Mouse (Mus musculus) C2C12 (cell line): ENCODE data around the gene Tsfm.

Source experiments
- CEBPB ChIP-seq: IDR thresholded peaks from one replicate; pipeline ENCODE4 v1.6.1; 2011; ENCODE audit warnings: low read depth, mild to moderate bottlenecking, control low read depth, moderate library complexity
- CTCF ChIP-seq: IDR thresholded peaks from one replicate; pipeline ENCODE4 v1.5.1; 2011; ENCODE audit not compliant: control insufficient read depth, insufficient read depth, insufficient read length
- FOSL1 ChIP-seq: IDR thresholded peaks from one replicate; pipeline ENCODE4 v1.8.0; 2011; ENCODE audit warnings: mild to moderate bottlenecking, low read length; ENCODE audit not compliant: poor library complexity, insufficient read depth, severe bottlenecking
- MAX ChIP-seq: IDR thresholded peaks from one replicate; pipeline ENCODE4 v1.6.1; 2011; ENCODE audit warnings: mild to moderate bottlenecking, control low read depth
- MYOD1 ChIP-seq: IDR thresholded peaks from one replicate; pipeline ENCODE4 v1.6.1; 2011; ENCODE audit warnings: low read depth; ENCODE audit not compliant: control insufficient read depth, insufficient read length
- MYOG ChIP-seq: IDR thresholded peaks from one replicate; pipeline ENCODE4 v1.6.1; 2011; ENCODE audit not compliant: control insufficient read depth, insufficient read length; ENCODE audit errors: extremely low read depth
- USF1 ChIP-seq: IDR thresholded peaks from one replicate; pipeline ENCODE4 v1.6.1; 2011; ENCODE audit warnings: low read depth, mild to moderate bottlenecking, control low read depth, moderate library complexity

DNA sequence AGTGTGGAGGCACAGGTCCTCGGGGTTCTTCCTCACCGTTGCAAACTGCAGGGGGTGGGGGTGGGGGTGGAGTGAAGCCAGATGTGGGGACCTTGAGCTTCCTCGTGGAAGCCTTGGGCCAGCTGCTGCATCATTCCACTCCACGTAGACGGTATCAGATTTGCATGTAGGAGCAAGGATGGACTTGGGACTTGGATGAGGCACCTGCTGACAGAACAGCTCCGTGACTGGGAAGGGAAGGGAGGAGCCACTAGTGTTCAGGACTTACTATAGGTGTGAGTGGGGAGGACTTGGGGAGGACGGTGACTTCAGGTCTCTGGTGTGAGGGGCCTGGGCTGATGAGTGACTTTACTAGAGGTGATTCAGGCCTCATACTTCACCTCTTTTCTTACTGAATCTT lies 57.7 kb downstream of the Tsfm start:
- TF ChIP-seq MYOD1 (no peak), CEBPB (no peak), CTCF (no peak), USF1 (no peak), MYOG (no peak), MAX (no peak), FOSL1 (no peak)
